Mouse (Mus musculus) heart, embryonic 16.5 days (tissue): Measurements from ENCODE around the gene Nxph4. TPM values are rescaled to one million over a fixed set of nuclear protein-coding genes. Genes with fewer than 3 reads are reported as not detected.
A peak's percentile ranks its signal among the peaks of the same experiment; 100 is the strongest.

Experiments used
- ATAC-seq: fragments of 200-750 bp; cut with Nextera tagmentation; replicated peaks from 2 replicates; pipeline ENCODE4 v1.8.0; 2017; ENCODE audit warnings: moderate number of reproducible peaks; ENCODE audit not compliant: insufficient read depth, low FRiP score; ENCODE audit errors: extremely low read depth
- H3K27ac ChIP-seq: fragments of 300-500 bp; sonication (generic); 2 replicates; pipeline ENCODE4 v1.5.1; 2014; ENCODE audit warnings: mild to moderate bottlenecking, low read length, control low read depth, moderate library complexity
- H3K27me3 ChIP-seq: fragments of 300-500 bp; sonication (generic); 2 replicates; pipeline ENCODE4 v1.6.1; 2014; ENCODE audit warnings: low read length, mixed read lengths; ENCODE audit not compliant: control insufficient read depth, insufficient read depth
- H3K36me3 ChIP-seq: fragments of 300-500 bp; sonication (generic); 2 replicates; pipeline ENCODE4 v1.6.1; 2014; ENCODE audit not compliant: control insufficient read depth, insufficient read depth
- H3K4me1 ChIP-seq: fragments of 300-500 bp; sonication (generic); 2 replicates; pipeline ENCODE4 v1.6.1; 2014; ENCODE audit warnings: low read length, mixed read lengths; ENCODE audit not compliant: control insufficient read depth, insufficient read depth
- H3K4me2 ChIP-seq: fragments of 300-500 bp; sonication (generic); 2 replicates; pipeline ENCODE4 v1.6.1; 2014; ENCODE audit warnings: low read depth, mild to moderate bottlenecking, control low read depth, low read length
- H3K4me3 ChIP-seq: fragments of 300-500 bp; sonication (generic); 2 replicates; pipeline ENCODE4 v1.5.1; 2014; ENCODE audit warnings: mild to moderate bottlenecking, control low read depth, low read length
- H3K9ac ChIP-seq: fragments of 300-500 bp; sonication (generic); 2 replicates; pipeline ENCODE4 v1.6.1; 2014; ENCODE audit warnings: low read length, control low read depth
- H3K9me3 ChIP-seq: fragments of 300-500 bp; sonication (generic); replicated peaks from 2 replicates; pipeline ENCODE4 v1.6.1; 2016; ENCODE audit warnings: low read length; ENCODE audit not compliant: control insufficient read depth
- WGBS: fragments of 180-500 bp; shearing (Covaris S2); extraction: QIAGEN DNeasy Blood & Tissue Kit; methylation state at CpG from one replicate; pipeline ENCODE4 v1.1.7; 2014; 5-methylcytosine and 5-hydroxymethylcytosine counted together
- polyA plus RNA-seq: library from polyadenylated mRNA; unstranded; fragments of >200 nt; fragmentation: Nextera tagmentation; extraction: Ambion mirVana; gene quantifications from 2 replicates; pipeline ENCODE4 v1.2.1, GENCODE M21; 2015

The Nxph4 gene
- polyA plus RNA-seq, 1 experiment from 2014 or later: 1.4 TPM

- Histone ChIP-seq H3K27ac (no peak overlapping the region), H3K27me3 (no peaks in the 10 kb centered on the region), H3K4me3 (no peak overlapping the region), H3K36me3 (peaks cover 40% of the 10 kb centered on the region), H3K4me1 (no peaks in the 10 kb centered on the region), H3K4me2 (no peak overlapping the region), H3K9ac (no peak overlapping the region), H3K9me3 (no peaks in the 10 kb centered on the region)
- 86% methylated on average over 18 of the region's 18 CpGs for WGBS
- ATAC-seq: no peak
Observed at GRCm38 (mm10) chr10:127490160-127491127, 43.9 kb downstream of the Nxph4 start.

- WGBS: 86% methylated on average over 7 of the region's 7 CpGs
- Histone ChIP-seq H3K27me3 (no peaks in the 10 kb centered on the region), H3K9ac (no peak overlapping the region), H3K4me3 (no peak overlapping the region), H3K27ac (no peak overlapping the region), H3K4me2 (no peak overlapping the region), H3K36me3 (peaks cover 39% of the 10 kb centered on the region), H3K9me3 (no peaks in the 10 kb centered on the region), H3K4me1 (no peaks in the 10 kb centered on the region)
- ATAC-seq: no peak
Observed at GRCm38 (mm10) chr10:127488856-127489255, 45.5 kb downstream of the Nxph4 start.

GRCm38 (mm10) chr10:127485235-127485634, 49.1 kb downstream of the Nxph4 start:
- no peak overlapping the region for H3K4me3 ChIP-seq
- ATAC-seq: no peak
- H3K27me3 ChIP-seq: no peaks in the 10 kb centered on the region
- peaks cover 30% of the 10 kb centered on the region for H3K36me3 ChIP-seq
- H3K9me3 ChIP-seq: no peaks in the 10 kb centered on the region
- no peak overlapping the region for H3K4me2 ChIP-seq
- 81% methylated on average over 10 of the region's 10 CpGs for WGBS
- H3K4me1 ChIP-seq: no peaks in the 10 kb centered on the region
- no peak overlapping the region for H3K27ac ChIP-seq
- H3K9ac ChIP-seq: no peak overlapping the region

DNA sequence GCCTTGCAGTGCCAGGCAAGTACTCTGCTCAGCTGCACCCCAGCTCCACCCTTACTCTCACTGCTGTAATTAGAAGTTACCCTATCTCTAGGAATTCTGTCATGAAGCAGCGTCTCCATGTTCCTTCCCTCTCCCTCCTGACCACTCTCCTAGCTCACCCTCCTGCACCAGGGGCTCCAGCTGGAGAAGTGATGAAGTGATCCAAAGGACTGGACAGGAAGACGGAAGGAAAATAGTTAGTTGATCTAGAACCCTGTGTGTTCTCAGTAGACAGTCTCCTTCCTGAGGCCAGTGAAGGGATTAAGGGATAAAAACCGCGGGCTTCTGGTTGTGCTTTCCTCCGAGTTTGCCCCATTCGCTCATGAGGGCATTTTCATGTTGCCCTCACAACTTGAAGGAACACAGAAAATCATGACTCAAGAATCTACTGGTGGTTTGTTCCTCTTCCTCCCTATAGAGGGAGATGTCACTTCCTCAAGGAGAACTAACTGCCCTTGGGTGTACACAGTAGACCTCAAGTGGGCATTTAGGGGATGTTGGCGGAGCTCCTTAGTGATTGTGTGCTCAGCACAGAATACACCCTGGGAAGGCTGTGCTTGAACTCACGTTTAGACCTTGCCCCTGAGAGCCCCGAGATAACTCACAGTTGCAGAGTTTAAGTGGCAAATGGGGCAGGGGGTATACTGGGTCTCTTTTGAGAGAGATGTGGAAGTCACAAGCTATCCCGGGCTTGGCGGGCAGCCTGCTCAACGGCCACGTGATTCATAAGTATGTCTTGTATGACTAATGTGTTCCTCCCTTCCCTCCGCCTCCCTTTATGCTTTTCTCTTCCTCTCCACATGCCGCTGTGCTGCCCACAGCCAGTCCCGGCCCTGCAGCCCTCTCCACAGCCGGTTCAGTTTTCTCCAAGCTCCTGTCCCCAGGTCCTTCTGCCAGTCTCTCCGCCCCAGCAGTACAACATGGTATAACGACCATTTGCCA, 53.2 kb downstream of the Nxph4 start:
- Histone ChIP-seq H3K27ac (no peak overlapping the region; the same call in 1 of the 2 replicates), H3K36me3 (peaks cover 28% of the 10 kb centered on the region; the same call in 1 of the 2 replicates), H3K9me3 (no peaks in the 10 kb centered on the region), H3K4me3 (no peak overlapping the region), H3K27me3 (no peaks in the 10 kb centered on the region), H3K9ac (no peak overlapping the region), H3K4me2 (no peak overlapping the region), H3K4me1 (no peaks in the 10 kb centered on the region)
- WGBS: 72% methylated on average over 19 of the region's 19 CpGs
- ATAC-seq: peak; percentile 47; the same call in 1 of the 2 replicates

DNA sequence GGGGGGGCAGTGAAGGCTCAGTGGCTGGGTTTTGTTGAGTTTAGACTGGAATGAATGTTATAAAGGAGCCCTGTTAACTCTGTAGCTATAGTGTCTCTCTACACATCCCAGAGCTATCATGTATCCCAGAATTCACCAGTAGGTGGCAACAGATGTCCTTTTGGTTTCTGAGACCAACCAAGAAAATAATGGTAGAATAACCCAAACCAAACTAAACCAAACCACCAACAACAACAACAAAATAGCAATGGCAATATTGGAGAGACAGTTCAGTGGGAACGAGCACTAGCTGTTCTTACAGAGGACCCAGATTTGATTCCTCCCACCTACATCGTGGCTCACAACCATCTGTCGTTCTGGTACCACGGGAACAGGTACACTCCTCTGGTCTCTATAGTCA, 55.2 kb downstream of the Nxph4 start:
- WGBS: 92% methylated on average over 4 of the region's 4 CpGs
- no peak for ATAC-seq
- H3K36me3 ChIP-seq: peaks cover 23% of the 10 kb centered on the region; the same call in 1 of the 2 replicates
- H3K9ac ChIP-seq: no peak overlapping the region
- no peak overlapping the region for H3K4me3 ChIP-seq
- H3K4me2 ChIP-seq: no peak overlapping the region
- H3K9me3 ChIP-seq: no peaks in the 10 kb centered on the region
- H3K27me3 ChIP-seq: no peaks in the 10 kb centered on the region
- no peak overlapping the region for H3K27ac ChIP-seq
- H3K4me1 ChIP-seq: no peaks in the 10 kb centered on the region

DNA sequence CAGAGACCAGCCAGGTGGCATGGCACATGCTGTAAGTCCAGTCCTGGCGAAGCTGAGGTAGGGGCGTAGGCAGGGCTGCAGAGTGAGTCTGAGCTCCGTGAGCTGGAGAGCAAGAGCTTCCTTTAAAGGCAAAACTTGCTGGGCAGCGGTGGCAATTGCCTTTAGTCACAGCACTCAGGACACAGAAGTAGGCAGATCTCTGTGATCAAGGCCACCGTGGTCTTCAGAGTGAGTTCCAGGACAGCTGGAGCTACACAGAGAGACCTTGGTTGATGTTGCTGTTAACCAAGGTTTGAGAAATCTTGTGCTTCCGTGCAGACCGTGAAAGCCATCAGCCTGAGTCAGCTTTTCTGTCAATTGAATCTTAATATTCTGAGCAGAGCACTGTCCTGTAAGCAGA, 57.1 kb downstream of the Nxph4 start:
- Histone ChIP-seq H3K4me2 (no peak overlapping the region), H3K4me1 (peaks cover 7% of the 10 kb centered on the region), H3K4me3 (no peak overlapping the region), H3K27ac (no peak overlapping the region), H3K27me3 (no peaks in the 10 kb centered on the region), H3K9ac (no peak overlapping the region), H3K36me3 (peaks cover 18% of the 10 kb centered on the region; the same call in 1 of the 2 replicates), H3K9me3 (no peaks in the 10 kb centered on the region)
- no peak for ATAC-seq
- 83% methylated on average over 7 of the region's 7 CpGs for WGBS

DNA sequence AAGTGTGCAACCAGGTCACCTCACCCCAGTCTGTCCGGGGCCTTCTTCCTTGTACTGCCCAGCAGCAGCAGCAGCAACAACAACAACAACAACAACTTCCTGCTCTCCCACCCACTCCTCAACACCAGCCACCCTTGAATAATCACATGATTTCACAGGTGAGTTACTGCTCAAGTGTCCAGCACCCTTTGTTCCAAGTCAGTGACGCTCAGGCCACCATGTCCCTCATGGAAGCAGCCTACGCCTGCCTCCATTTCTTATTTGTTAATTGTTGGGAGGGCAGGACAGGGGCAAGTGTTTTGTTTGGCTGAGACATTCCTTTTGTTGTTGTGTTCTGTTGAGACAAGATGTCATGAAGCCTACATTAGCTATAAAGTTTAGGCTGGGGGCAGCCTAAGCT, 57.8 kb downstream of the Nxph4 start:
- 83% methylated on average over 3 of the region's 3 CpGs for WGBS
- Histone ChIP-seq H3K27me3 (no peaks in the 10 kb centered on the region), H3K4me2 (no peak overlapping the region), H3K4me3 (no peak overlapping the region), H3K27ac (no peak overlapping the region), H3K9ac (no peak overlapping the region), H3K4me1 (peaks cover 13% of the 10 kb centered on the region), H3K36me3 (peaks cover 18% of the 10 kb centered on the region; the same call in 1 of the 2 replicates), H3K9me3 (no peaks in the 10 kb centered on the region)
- no peak for ATAC-seq
